Mouse (Mus musculus) cortical plate, adult 2 months (tissue): ENCODE measurements around the gene Gm43638.

ENCODE experiments used
- CTCF ChIP-seq: fragments of 200-500 bp; IDR thresholded peaks from 2 replicates; pipeline ENCODE4 v1.5.1; 2011; ENCODE audit warnings: mild to moderate bottlenecking, control low read depth, low read length; ENCODE audit not compliant: insufficient read depth; ENCODE audit errors: extremely low read depth
- POLR2A ChIP-seq: fragments of 200-500 bp; IDR thresholded peaks from 2 replicates; pipeline ENCODE4 v1.6.1; 2011; ENCODE audit warnings: mild to moderate bottlenecking, low read length, control low read depth; ENCODE audit not compliant: insufficient read depth; ENCODE audit errors: extremely low read depth

DNA sequence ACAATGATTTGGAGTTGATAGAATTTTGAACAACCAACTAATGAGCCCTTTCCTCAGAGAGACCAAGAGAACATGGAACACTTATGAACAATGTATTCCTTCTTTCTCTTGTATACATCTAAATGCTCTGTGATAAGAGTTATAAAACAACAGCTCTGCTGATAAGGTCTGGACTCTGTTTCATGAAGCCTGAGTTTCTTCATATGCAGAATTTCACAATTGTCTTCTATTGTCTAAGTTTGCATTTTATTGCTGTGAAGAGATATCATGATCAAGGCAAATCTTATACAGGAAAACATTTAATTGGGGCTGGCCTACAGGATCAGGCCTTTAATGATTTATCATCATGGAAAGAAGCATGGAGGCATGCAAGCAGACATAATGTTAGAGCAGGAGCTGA, 28.9 kb downstream of the Gm43638 start:
- TF ChIP-seq CTCF = no peak
- TF ChIP-seq POLR2A = no peak
